Mouse (Mus musculus) spleen, adult 12 weeks (tissue): Measurements from ENCODE around the gene Gjb3.

Experiments
- DNase-seq: peaks from one replicate; pipeline ENCODE4 v3.0.0; 2022; ENCODE audit warnings: low spot score

Gene Gjb3

GRCm38 (mm10) chr4:127334870-127335504 lies 4.3 kb upstream of the Gjb3 start:
- no peak for DNase-seq

- DNase-seq: no peak
These were observed 527 bp upstream of the Gjb3 start for GRCm38 (mm10) chr4:127331171-127331570.

GRCm38 (mm10) chr4:127329751-127330150 lies 893 bp downstream of the Gjb3 start:
- no peak for DNase-seq

GRCm38 (mm10) chr4:127329046-127329445 lies 1.6 kb downstream of the Gjb3 start:
- no peak for DNase-seq

- no peak for DNase-seq
These were observed 2.3 kb downstream of the Gjb3 start for GRCm38 (mm10) chr4:127328378-127328777.

- no peak for DNase-seq
These were observed 2.9 kb downstream of the Gjb3 start for GRCm38 (mm10) chr4:127327749-127328148.

GRCm38 (mm10) chr4:127327258-127327657 lies 3.4 kb downstream of the Gjb3 start:
- no peak for DNase-seq

- DNase-seq: no peak
These were observed 5.4 kb downstream of the Gjb3 start for GRCm38 (mm10) chr4:127325276-127325675.

GRCm38 (mm10) chr4:127324759-127325158 lies 5.9 kb downstream of the Gjb3 start:
- peak; percentile 21 for DNase-seq

GRCm38 (mm10) chr4:127324296-127324695 lies 6.3 kb downstream of the Gjb3 start:
- DNase-seq: no peak

- DNase-seq: no peak
These were observed 7.0 kb downstream of the Gjb3 start for GRCm38 (mm10) chr4:127323651-127324050.

- DNase-seq: peak; percentile 17
These were observed 11.0 kb downstream of the Gjb3 start for GRCm38 (mm10) chr4:127319613-127320012.

GRCm38 (mm10) chr4:127317143-127317542 lies 13.5 kb downstream of the Gjb3 start:
- DNase-seq: no peak

- no peak for DNase-seq
These were observed 14.9 kb downstream of the Gjb3 start for GRCm38 (mm10) chr4:127315753-127316152.

GRCm38 (mm10) chr4:127314585-127314984 lies 16.1 kb downstream of the Gjb3 start:
- DNase-seq: no peak

GRCm38 (mm10) chr4:127313861-127314260 lies 16.8 kb downstream of the Gjb3 start, which contains the start of gene Gja4:
Gene Gja4, minus strand, starts transcription at chr4:127314039.
- no peak for DNase-seq

GRCm38 (mm10) chr4:127312349-127312748 lies 18.3 kb downstream of the Gjb3 start:
- no peak for DNase-seq

GRCm38 (mm10) chr4:127311561-127311960 lies 19.1 kb downstream of the Gjb3 start:
- no peak for DNase-seq

GRCm38 (mm10) chr4:127306915-127307314 lies 23.7 kb downstream of the Gjb3 start:
- no peak for DNase-seq

- no peak for DNase-seq
These were observed 26.8 kb downstream of the Gjb3 start for GRCm38 (mm10) chr4:127303796-127304195.

- no peak for DNase-seq
These were observed 30.1 kb downstream of the Gjb3 start for GRCm38 (mm10) chr4:127300503-127300902.

- no peak for DNase-seq
These were observed 38.0 kb downstream of the Gjb3 start for GRCm38 (mm10) chr4:127292631-127293030.

- DNase-seq: no peak
These were observed 41.5 kb downstream of the Gjb3 start for GRCm38 (mm10) chr4:127289039-127289548.

- DNase-seq: no peak
These were observed 43.7 kb downstream of the Gjb3 start for GRCm38 (mm10) chr4:127286907-127287306.
